Mouse (Mus musculus) lung, postnatal 0 days (tissue): ENCODE results near the gene Knstrn. TPM values are rescaled to one million over a fixed set of nuclear protein-coding genes. Genes with fewer than 3 reads are reported as not detected.

Source experiments
- ATAC-seq: fragments of 200-750 bp; cut with Nextera tagmentation; 2 replicates; pipeline ENCODE4 v1.8.0; 2017; ENCODE audit warnings: moderate library complexity
- DNase-seq: peaks from one replicate; pipeline ENCODE4 v3.0.0-alpha.2; 2016; ENCODE audit warnings: low spot score
- H3K27ac ChIP-seq: fragments of 300-500 bp; sonication (generic); 2 replicates; pipeline ENCODE4 v1.5.1; 2014; ENCODE audit warnings: antibody characterized with exemption, mild to moderate bottlenecking, low read length, mixed read lengths
- H3K27me3 ChIP-seq: fragments of 300-500 bp; sonication (generic); replicated peaks from 2 replicates; pipeline ENCODE4 v1.6.1; 2014; ENCODE audit warnings: low read length, mixed read lengths; ENCODE audit not compliant: insufficient read depth
- H3K36me3 ChIP-seq: fragments of 300-500 bp; sonication (generic); 2 replicates; pipeline ENCODE4 v1.6.1; 2014; ENCODE audit warnings: low read length, mixed read lengths; ENCODE audit not compliant: insufficient read depth
- H3K4me1 ChIP-seq: fragments of 300-500 bp; sonication (generic); 2 replicates; pipeline ENCODE4 v1.6.1; 2014; ENCODE audit warnings: antibody characterized with exemption, low read depth, low read length, mixed read lengths; ENCODE audit not compliant: insufficient read depth
- H3K4me2 ChIP-seq: fragments of 300-500 bp; sonication (generic); replicated peaks from 2 replicates; pipeline ENCODE4 v1.6.1; 2014; ENCODE audit warnings: low read depth, mild to moderate bottlenecking, low read length, moderate library complexity, mixed read lengths
- H3K4me3 ChIP-seq: fragments of 300-500 bp; sonication (generic); 2 replicates; pipeline ENCODE4 v1.5.1; 2014; ENCODE audit warnings: low read depth, low read length
- H3K9ac ChIP-seq: fragments of 300-500 bp; sonication (generic); replicated peaks from 2 replicates; pipeline ENCODE4 v1.6.1; 2014; ENCODE audit warnings: low read depth, mild to moderate bottlenecking
- H3K9me3 ChIP-seq: fragments of 300-500 bp; sonication (generic); 2 replicates; pipeline ENCODE4 v1.6.1; 2016; ENCODE audit warnings: low read length, mixed read lengths
- CTCF ChIP-seq: IDR thresholded peaks from 2 replicates; pipeline ENCODE4 v1.5.1; 2016; ENCODE audit warnings: antibody characterized with exemption, mild to moderate bottlenecking
- EP300 ChIP-seq: IDR thresholded peaks from 2 replicates; pipeline ENCODE4 v1.6.1; 2016; ENCODE audit warnings: antibody characterized with exemption, mild to moderate bottlenecking, control low read depth
- WGBS: fragments of 180-500 bp; shearing (Covaris S2); extraction: QIAGEN DNeasy Blood & Tissue Kit; methylation state at CpG from one replicate; pipeline ENCODE4 v1.1.7; 2014; 5-methylcytosine and 5-hydroxymethylcytosine counted together
- polyA plus RNA-seq: library from polyadenylated mRNA; unstranded; fragments of >200 nt; fragmentation: Nextera tagmentation; extraction: Ambion mirVana; gene quantifications from 2 replicates; pipeline ENCODE4 v1.2.1, GENCODE M21; 2015

Knstrn gene
- polyA plus RNA-seq, 1 experiment from 2014 or later, result 4.9 TPM

DNA sequence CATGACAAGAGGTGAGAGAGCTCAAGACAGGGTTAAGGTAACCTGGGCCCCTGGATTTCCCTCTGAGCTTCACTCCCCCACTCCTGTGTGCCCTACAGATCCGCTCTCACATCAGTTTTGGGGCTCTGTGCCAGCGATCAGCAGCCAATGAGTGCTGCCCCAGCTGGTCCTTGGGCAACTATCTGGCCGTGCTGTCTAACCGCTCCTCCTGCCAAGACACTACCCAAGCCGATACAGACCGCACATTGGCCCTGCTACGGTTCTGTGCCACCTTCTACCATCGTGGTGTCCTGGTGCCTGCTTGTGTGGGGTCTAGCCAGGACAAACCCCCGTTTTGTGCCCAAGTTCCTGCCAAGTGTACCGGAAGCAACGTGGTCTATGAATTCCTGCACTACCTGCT, 24.3 kb upstream of the Knstrn start:
- H3K9ac ChIP-seq, result no peak overlapping the region
- no peaks in the 10 kb centered on the region for H3K9me3 ChIP-seq
- H3K4me3 ChIP-seq, result no peak overlapping the region
- ATAC-seq, result no peak
- H3K36me3 ChIP-seq, result no peaks in the 10 kb centered on the region
- H3K4me2 ChIP-seq, result no peak overlapping the region
- no peak overlapping the region for H3K27ac ChIP-seq
- peaks cover 8% of the 10 kb centered on the region; the same call in 1 of the 2 replicates for H3K4me1 ChIP-seq
- H3K27me3 ChIP-seq, result no peaks in the 10 kb centered on the region
- 86% methylated on average over 11 of the region's 11 CpGs for WGBS
- TF ChIP-seq CTCF (no peak), EP300 (no peak)
- no peak for DNase-seq

DNA sequence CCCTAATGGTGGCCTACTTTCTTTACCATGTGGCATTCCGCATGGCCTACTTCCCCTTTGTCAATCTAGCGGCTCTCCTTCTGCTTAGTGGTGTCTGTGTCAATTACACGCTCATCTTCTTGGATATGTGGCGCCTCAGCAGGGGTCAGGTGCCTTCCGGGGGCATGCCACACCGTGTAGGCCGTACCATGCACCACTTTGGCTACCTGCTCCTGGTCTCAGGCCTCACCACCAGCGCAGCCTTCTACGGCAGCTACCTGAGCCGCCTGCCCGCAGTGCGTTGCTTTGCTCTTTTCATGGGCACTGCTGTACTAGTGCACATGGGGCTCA, 23.6 kb upstream of the Knstrn start:
- ATAC-seq (no peak), DNase-seq (no peak)
- no peak overlapping the region for H3K27ac ChIP-seq
- TF ChIP-seq EP300 (no peak), CTCF (no peak)
- peak overlapping the region; percentile 45 for H3K4me2 ChIP-seq
- WGBS, result 61% methylated on average over 12 of the region's 12 CpGs
- H3K9me3 ChIP-seq, result no peaks in the 10 kb centered on the region
- H3K27me3 ChIP-seq, result no peaks in the 10 kb centered on the region
- no peak overlapping the region for H3K4me3 ChIP-seq
- H3K4me1 ChIP-seq, result peaks cover 8% of the 10 kb centered on the region; the same call in 1 of the 2 replicates
- H3K36me3 ChIP-seq, result no peaks in the 10 kb centered on the region
- H3K9ac ChIP-seq, result no peak overlapping the region

DNA sequence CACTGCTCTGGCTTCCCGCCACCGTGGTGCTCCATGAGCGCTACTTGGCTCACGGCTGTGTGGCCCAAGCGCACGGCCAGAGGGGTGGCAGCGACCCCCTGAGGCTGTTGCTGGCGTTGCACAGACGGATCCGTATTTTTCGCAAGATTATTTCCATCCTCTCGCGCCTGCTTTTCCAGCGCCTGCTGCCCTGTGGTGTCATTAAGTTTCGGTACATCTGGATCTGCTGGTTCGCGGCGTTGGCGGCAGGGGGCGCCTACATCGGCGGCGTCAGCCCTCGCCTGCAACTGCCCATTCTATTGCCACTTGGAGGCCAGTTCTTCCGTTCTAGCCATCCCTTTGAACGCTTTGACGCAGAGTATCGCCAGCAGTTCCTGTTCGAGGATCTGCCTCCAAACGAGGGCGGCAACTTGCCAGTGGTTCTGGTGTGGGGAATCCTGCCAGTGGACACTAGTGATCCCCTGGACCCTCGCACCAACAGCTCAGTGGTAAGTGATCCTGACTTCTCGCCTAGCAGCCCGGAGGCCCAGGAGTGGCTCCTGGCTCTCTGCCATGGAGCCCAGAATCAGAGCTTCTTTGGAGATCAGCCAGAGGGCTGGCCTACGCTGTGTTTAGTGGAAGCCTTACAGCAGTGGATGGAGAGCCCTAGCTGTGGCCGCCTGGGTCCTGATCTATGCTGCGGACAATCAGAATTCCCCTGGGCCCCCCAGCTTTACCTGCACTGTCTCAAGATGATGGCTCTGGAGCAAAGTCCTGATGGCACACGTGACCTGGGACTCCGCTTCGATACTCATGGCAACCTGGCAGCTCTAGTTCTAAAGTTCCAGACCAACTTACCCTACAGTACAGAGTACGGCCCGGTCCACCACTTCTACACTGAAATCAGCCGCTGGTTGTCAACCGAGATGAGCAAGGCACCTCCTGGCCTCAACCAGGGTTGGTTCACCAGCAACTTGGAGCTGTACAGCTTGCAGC, 23.0 kb upstream of the Knstrn start:
- Histone ChIP-seq H3K36me3 (no peaks in the 10 kb centered on the region), H3K27ac (no peak overlapping the region), H3K4me1 (peaks cover 8% of the 10 kb centered on the region; the same call in 1 of the 2 replicates), H3K27me3 (no peaks in the 10 kb centered on the region), H3K4me3 (peak overlapping the region; percentile 8; the same call in 1 of the 2 replicates), H3K9ac (no peak overlapping the region), H3K4me2 (peak overlapping the region; percentile 45), H3K9me3 (no peaks in the 10 kb centered on the region)
- TF ChIP-seq CTCF (peak; percentile 90), EP300 (no peak)
- WGBS, result 17% methylated on average over 44 of the region's 44 CpGs
- ATAC-seq, result peak; percentile 88
- peak; percentile 89 for DNase-seq

DNA sequence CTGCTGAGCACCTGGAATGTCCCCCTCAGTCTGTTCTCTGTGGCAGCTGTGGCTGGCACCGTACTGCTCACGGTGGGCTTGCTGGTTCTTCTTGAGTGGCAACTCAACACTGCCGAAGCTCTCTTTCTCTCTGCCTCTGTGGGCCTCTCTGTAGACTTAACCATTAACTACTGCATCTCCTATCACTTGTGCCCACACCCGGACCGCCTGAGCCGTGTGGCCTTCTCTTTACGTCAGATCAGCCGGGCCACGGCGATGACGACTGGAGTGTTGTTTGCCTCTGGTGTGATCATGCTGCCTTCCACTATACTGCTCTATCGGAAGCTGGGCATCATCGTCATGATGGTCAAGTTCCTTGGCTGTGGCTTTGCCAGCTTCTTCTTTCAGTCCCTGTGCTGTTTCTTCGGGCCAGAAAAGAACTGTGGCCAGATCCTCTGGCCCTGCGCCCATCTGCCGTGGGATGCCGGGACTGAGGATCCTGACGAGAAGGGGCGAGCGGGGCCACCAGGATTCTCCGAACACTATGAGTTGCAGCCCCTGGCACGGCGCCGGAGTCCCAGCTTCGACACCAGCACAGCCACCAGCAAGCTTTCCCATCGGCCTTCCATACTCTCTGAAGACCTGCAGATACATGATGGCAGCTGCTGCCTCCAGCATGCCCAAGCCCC, 22.1 kb upstream of the Knstrn start:
- peaks cover 8% of the 10 kb centered on the region; the same call in 1 of the 2 replicates for H3K4me1 ChIP-seq
- no peak overlapping the region for H3K4me3 ChIP-seq
- TF ChIP-seq CTCF (no peak), EP300 (no peak)
- WGBS, result 93% methylated on average over 26 of the region's 26 CpGs
- H3K4me2 ChIP-seq, result no peak overlapping the region
- no peak for ATAC-seq
- H3K36me3 ChIP-seq, result no peaks in the 10 kb centered on the region
- H3K9me3 ChIP-seq, result no peaks in the 10 kb centered on the region
- DNase-seq, result no peak
- no peaks in the 10 kb centered on the region for H3K27me3 ChIP-seq
- no peak overlapping the region for H3K27ac ChIP-seq
- no peak overlapping the region for H3K9ac ChIP-seq

DNA sequence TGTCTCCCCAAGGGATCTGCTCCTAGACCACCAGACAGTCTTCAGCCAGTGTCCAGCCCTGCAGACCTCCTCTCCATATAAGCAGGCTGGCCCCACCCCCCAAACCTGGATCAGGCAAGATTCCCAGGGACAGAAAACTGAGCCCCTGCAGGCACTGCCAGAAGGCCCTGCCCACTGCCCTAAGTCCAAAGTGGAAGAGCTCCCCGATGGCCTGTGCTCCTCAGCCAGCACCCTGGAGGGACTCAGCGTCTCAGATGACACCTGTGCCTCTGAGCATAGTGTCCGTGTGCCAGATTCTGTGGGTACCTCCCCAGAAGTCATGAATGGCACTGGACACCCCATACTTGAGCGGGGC, 21.6 kb upstream of the Knstrn start:
- H3K36me3 ChIP-seq, result no peaks in the 10 kb centered on the region
- H3K4me2 ChIP-seq, result no peak overlapping the region
- H3K4me1 ChIP-seq, result peaks cover 8% of the 10 kb centered on the region; the same call in 1 of the 2 replicates
- WGBS, result 90% methylated on average over 4 of the region's 4 CpGs
- H3K4me3 ChIP-seq, result no peak overlapping the region
- H3K27me3 ChIP-seq, result no peaks in the 10 kb centered on the region
- H3K9ac ChIP-seq, result no peak overlapping the region
- no peak for ATAC-seq
- no peaks in the 10 kb centered on the region for H3K9me3 ChIP-seq
- TF ChIP-seq EP300 (no peak), CTCF (no peak)
- no peak for DNase-seq
- H3K27ac ChIP-seq, result no peak overlapping the region

DNA sequence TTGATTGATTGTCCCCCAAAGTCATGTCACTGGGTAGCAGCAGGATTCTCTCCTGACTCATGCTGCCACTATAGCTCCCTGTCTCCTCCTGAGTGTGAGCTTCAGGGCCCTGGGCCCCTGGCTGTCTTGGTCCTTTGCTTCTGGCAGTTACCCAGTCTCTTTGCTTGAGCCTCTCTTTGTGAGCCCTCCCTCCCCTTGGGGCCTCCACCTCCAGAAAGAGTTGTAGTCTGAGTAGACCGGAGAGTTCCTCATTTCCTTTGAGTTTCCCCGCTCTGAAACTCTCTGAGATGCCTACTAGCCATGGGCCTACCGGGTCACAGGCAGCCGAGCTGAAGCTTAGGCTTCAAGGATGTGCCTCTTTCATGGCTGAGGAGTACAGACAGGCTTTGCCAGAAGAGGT, 20.2 kb upstream of the Knstrn start:
- ATAC-seq (no peak), DNase-seq (no peak)
- H3K9ac ChIP-seq, result no peak overlapping the region
- TF ChIP-seq CTCF, result no peak
- TF ChIP-seq EP300, result no peak
- H3K9me3 ChIP-seq, result no peaks in the 10 kb centered on the region
- H3K27me3 ChIP-seq, result no peaks in the 10 kb centered on the region
- H3K27ac ChIP-seq, result no peak overlapping the region
- no peak overlapping the region for H3K4me3 ChIP-seq
- no peaks in the 10 kb centered on the region for H3K36me3 ChIP-seq
- no peak overlapping the region for H3K4me2 ChIP-seq
- WGBS, result 70% methylated on average over 4 of the region's 4 CpGs
- H3K4me1 ChIP-seq, result peaks cover 8% of the 10 kb centered on the region; the same call in 1 of the 2 replicates
